Mouse (Mus musculus): ENCODE data around the gene Tnfrsf21.

Gene Tnfrsf21

DNA sequence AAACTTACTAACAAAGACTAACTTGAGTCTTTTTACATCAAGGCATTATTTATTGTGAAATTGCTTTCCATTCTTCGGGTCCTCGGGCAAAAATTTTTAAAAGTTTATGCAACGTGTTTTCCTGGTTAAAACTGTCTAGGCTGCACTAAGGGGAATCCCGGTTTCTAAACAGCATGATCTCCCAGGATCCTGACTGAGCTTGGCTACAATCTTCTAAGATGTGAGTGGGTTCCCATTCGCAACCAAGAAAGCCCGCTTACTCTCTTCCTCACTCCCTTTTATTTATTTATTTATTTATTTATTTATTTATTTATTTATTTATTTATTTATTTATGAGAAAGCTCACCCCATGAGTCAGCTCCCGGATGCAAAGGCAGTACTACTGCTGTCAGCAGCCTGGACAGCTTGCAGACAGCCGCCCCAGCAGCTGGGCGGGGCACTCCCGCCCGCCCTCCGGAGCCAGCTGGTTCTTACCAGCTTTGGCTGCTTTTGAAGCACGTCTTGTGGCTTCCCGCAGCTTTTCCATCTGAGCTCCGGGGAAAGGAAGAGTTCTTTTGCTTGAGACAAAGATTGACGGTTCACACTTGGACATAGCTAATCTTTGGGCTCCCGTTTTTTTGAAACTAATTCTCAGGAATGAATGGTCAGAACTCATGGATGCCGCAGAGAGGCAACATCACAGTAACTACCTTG lies 60.6 kb downstream of the Tnfrsf21 start:
- DNase-seq (ENCODE audit: low read depth, low spot score) = no peak
- Histone ChIP-seq H3K36me3 (ENCODE audit: control insufficient read depth, insufficient read depth, low read length, poor library complexity, severe bottlenecking) (no peaks in the 10 kb centered on the region), H3K27me3 (ENCODE audit: control insufficient read depth, insufficient read depth, low read length, poor library complexity, severe bottlenecking) (no peaks in the 10 kb centered on the region)

DNA sequence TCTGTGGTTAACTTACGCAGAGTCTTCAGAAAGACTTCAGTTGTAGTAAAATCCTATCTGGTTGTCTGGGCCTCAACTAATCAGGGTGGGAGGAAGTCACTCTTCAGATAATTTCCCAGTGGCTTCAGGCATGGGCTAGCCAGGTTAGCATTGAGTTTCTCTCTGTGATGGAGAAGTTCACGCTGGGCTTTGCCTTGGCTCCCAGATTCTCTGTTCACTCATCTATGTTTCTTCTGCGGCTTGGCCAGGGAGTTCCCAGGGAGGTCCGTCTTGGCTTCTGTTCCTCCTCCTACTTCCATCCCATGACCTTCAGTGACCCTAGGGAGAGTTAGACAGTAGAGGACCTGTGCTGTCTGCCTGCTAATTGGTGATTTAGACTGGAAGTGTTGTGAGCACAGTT lies 61.2 kb downstream of the Tnfrsf21 start:
- Histone ChIP-seq H3K27me3 (ENCODE audit: control insufficient read depth, insufficient read depth, low read length, poor library complexity, severe bottlenecking) (no peaks in the 10 kb centered on the region), H3K36me3 (ENCODE audit: control insufficient read depth, insufficient read depth, low read length, poor library complexity, severe bottlenecking) (no peaks in the 10 kb centered on the region)
- no peak for DNase-seq (ENCODE audit: low read depth, low spot score)

DNA sequence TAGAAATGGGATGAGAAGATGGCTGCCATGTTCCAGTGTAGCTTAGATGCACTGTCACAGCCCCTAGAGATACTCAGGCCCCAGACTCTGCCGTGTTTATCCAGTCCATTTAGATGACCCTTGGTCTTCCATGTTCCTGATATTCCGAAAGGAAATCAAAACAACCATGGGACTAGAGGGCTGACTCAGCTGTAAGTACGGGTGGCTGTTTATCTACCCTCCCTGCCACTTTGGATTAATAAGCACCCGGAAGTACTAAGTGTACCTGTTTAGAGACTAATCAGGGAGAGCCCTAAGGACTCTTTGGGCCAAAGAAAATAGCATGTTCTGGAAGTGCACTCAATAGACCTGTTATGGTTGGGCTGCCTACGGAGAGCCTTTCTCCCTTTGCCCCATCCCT lies 64.9 kb downstream of the Tnfrsf21 start:
- no peaks in the 10 kb centered on the region for H3K36me3 ChIP-seq (ENCODE audit: control insufficient read depth, insufficient read depth, low read length, poor library complexity, severe bottlenecking)
- DNase-seq (ENCODE audit: low read depth, low spot score) = no peak
- H3K27me3 ChIP-seq (ENCODE audit: control insufficient read depth, insufficient read depth, low read length, poor library complexity, severe bottlenecking) = no peaks in the 10 kb centered on the region

DNA sequence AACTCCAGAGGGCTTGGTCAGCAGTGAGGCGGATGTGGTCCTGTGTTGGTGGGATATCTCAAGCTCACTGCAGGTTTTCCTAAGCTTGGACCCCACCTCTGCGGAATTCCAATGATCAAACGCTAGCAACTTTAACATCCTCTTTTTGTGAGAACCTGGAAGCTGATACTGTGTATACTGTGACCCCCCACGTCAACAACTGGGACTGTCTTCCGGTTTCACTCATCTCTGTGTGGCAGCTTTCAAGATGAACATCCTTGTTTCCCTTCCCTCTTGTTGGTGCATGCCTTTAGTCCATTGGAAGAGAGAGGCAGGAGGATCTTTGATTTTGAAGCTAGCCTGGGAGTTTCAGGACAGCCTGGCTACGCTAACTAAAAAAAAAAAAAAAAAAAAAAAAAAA lies 73.1 kb downstream of the Tnfrsf21 start:
- Histone ChIP-seq H3K27me3 (ENCODE audit: control insufficient read depth, insufficient read depth, low read length, poor library complexity, severe bottlenecking) (no peaks in the 10 kb centered on the region), H3K36me3 (ENCODE audit: control insufficient read depth, insufficient read depth, low read length, poor library complexity, severe bottlenecking) (no peaks in the 10 kb centered on the region)
- DNase-seq (ENCODE audit: low read depth, low spot score) = no peak

DNA sequence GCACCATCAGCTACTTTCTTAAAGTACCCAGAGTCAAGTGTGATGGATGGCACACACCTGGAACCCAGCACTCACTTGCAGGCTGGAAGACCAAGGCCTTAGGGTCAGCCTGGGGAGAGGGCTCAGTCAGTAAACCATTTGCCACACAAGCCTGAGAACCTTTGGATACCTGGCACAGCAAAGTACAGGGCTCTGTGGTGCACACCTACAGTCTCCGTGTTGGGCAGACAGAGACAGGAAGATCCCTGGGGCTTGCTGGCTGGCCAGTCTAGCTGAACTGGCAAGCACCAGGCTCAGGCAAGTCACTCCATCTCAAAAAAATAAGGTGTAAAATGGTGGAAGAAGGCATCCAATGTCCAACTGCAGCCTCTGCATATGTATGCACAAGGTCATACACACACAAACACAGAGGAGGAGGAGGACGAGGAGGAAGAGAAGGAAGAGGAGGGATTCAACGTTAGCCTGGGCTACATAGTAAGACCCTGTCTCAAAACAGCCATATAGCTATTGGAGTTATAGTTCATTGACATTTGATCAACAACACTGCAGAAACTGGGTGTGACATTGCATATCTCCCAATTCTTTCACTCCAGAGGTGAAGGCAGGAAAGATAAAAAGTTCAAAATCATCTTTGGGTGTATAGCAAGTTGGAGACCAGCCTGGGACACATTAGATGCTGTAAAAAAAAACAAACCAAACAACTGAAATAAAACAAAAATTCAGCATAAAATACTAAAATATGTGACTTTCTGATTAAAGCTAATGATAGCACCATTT lies 74.8 kb downstream of the Tnfrsf21 start:
- no peaks in the 10 kb centered on the region for H3K36me3 ChIP-seq (ENCODE audit: control insufficient read depth, insufficient read depth, low read length, poor library complexity, severe bottlenecking)
- no peaks in the 10 kb centered on the region for H3K27me3 ChIP-seq (ENCODE audit: control insufficient read depth, insufficient read depth, low read length, poor library complexity, severe bottlenecking)
- no peak for DNase-seq (ENCODE audit: low read depth, low spot score)

DNA sequence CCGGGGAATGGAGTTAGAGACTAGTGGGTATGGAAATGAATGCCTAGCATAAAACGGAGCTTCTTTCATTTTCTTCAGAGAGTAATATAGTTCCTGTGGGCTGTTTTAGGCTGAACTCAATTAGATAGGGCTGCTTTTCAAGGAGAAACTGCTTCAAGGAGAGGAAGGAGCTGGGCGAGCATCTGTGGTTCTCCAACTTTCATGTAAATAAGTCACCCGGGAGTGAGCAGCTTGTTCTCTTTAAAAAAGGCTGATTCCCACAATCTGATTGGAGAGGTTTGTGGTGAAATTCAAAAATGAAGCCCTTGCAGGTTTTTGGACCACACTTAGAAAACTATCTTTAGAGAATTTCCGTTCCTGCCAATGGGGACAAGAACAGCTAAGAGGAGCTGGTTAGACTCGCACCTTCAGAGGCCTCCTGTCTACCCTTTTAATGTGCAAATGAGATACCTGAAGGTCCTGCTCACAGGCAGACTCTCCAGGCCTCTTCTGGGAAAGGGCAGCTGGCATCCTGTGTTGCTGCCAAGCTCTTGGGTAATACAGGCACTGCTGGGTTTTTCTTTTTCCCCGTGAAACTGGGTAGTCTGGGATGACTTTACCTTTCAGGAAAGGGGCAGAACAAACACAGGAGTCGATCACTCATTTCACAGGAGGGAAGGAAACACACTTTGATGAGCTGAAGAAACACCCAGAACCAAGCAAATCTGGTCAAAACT lies 76.1 kb downstream of the Tnfrsf21 start:
- DNase-seq (ENCODE audit: low read depth, low spot score) = no peak
- H3K36me3 ChIP-seq (ENCODE audit: control insufficient read depth, insufficient read depth, low read length, poor library complexity, severe bottlenecking) = no peaks in the 10 kb centered on the region
- no peaks in the 10 kb centered on the region for H3K27me3 ChIP-seq (ENCODE audit: control insufficient read depth, insufficient read depth, low read length, poor library complexity, severe bottlenecking)

DNA sequence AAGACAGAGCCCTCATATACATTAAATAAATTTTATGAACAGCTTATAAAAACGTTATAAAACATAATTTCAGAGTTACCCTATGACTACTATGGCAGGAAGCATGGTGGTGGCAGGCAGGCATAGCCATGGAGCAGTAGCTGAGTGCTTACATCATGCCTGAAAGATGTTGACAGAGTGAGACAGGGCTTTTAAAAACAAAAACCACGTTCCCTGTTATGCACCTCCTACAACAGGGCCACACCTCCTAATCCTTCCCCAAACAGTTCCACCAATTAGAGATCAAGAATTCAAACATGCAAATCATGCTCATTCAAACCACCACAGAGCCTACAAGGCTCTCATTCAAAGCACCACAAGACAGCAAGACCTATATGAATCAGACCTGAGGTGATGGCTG lies 77.9 kb downstream of the Tnfrsf21 start:
- Histone ChIP-seq H3K36me3 (ENCODE audit: control insufficient read depth, insufficient read depth, low read length, poor library complexity, severe bottlenecking) (no peaks in the 10 kb centered on the region), H3K27me3 (ENCODE audit: control insufficient read depth, insufficient read depth, low read length, poor library complexity, severe bottlenecking) (no peaks in the 10 kb centered on the region)
- DNase-seq (ENCODE audit: low read depth, low spot score) = no peak

DNA sequence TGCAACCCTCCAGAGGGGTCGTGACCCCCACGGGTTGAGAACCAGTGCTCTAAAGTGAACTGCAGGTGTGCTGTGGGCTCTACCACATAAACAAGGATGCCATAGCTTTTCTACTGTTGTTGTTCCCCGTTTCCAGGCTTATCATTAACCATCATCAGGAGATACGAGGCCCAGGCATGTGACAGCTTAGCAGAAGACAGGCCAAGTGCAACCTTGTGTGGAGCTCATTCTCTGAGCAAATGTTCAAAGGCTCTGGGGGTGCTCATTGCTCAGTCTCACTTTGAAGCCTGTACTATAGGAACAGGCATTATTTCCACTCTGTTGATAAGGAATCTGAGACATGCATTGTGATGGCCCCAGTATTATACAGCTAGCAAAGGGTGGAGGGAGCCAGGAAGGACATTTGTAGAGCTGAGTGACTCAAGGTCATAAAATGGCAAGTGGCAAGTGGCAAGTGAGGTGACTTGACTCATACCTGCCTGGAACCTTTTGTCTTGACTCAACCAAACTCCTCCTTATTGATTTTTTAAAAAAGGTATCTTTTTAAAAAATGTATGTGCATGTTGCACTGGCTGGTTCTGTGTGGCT lies 80.8 kb downstream of the Tnfrsf21 start:
- Histone ChIP-seq H3K36me3 (ENCODE audit: control insufficient read depth, insufficient read depth, low read length, poor library complexity, severe bottlenecking) (no peaks in the 10 kb centered on the region), H3K27me3 (ENCODE audit: control insufficient read depth, insufficient read depth, low read length, poor library complexity, severe bottlenecking) (no peaks in the 10 kb centered on the region)
- DNase-seq (ENCODE audit: low read depth, low spot score) = no peak

DNA sequence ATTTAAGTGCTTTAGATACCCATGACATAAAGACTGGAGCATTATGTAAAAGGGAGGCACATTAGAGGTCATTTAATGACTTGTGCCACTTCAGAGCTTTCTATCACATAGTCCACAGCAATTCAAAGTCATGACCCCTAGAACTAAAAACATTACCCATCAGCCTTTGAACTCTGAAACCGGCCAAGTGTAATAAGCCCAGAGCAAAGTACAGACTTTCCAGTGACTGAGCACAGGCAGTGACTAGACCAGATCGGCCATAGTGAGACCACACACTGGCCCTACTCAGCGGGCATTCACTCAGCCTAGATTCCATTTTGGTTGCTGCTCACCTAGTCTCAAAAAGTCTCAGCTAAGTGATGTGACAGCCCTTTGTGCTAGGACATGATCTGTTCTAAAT lies 89.8 kb downstream of the Tnfrsf21 start:
- no peak for DNase-seq (ENCODE audit: low read depth, low spot score)
- Histone ChIP-seq H3K27me3 (ENCODE audit: control insufficient read depth, insufficient read depth, low read length, poor library complexity, severe bottlenecking) (no peaks in the 10 kb centered on the region), H3K36me3 (ENCODE audit: control insufficient read depth, insufficient read depth, low read length, poor library complexity, severe bottlenecking) (no peaks in the 10 kb centered on the region)

DNA sequence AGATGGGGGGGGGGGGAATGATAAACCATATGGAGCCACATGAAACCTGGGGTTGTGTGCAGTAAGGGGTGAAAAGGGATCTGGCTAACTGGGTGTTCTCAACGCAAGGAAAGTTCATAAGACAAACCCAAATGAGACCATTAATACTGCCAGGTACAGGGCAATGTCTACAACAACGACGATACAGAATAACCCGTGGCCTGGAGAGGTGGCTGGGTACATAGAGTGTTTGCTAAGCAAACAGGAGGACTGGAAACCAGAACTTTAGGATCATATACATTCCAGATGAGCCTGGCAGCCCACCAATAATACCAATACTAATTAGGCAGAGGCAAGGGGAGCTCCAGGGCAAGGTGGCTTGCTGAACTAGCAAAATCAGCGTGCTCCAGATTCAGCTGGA lies 91.0 kb downstream of the Tnfrsf21 start:
- no peak for DNase-seq (ENCODE audit: low read depth, low spot score)
- Histone ChIP-seq H3K27me3 (ENCODE audit: control insufficient read depth, insufficient read depth, low read length, poor library complexity, severe bottlenecking) (no peaks in the 10 kb centered on the region), H3K36me3 (ENCODE audit: control insufficient read depth, insufficient read depth, low read length, poor library complexity, severe bottlenecking) (no peaks in the 10 kb centered on the region)

DNA sequence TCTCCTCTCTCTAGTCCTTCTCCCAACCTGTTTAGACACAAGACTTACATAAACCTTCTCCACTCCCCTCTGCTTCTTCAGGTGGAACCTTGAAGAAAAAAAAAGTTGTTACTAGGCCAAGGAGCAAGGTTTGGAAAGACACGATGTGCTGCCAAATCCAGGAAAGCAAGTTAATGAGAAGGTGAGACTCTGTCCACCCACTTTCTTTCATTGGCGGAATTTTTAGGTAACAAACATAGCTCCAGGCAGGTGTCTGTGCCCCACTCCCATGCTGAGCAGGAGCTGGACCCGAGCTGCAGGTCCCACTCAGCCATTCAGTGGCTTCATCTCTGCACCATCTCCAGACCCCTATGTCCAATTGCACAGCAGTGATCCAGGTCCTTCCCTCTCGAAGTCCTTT lies 93.1 kb downstream of the Tnfrsf21 start:
- no peak for DNase-seq (ENCODE audit: low read depth, low spot score)
- H3K27me3 ChIP-seq (ENCODE audit: control insufficient read depth, insufficient read depth, low read length, poor library complexity, severe bottlenecking) = no peaks in the 10 kb centered on the region
- H3K36me3 ChIP-seq (ENCODE audit: control insufficient read depth, insufficient read depth, low read length, poor library complexity, severe bottlenecking) = no peaks in the 10 kb centered on the region

DNA sequence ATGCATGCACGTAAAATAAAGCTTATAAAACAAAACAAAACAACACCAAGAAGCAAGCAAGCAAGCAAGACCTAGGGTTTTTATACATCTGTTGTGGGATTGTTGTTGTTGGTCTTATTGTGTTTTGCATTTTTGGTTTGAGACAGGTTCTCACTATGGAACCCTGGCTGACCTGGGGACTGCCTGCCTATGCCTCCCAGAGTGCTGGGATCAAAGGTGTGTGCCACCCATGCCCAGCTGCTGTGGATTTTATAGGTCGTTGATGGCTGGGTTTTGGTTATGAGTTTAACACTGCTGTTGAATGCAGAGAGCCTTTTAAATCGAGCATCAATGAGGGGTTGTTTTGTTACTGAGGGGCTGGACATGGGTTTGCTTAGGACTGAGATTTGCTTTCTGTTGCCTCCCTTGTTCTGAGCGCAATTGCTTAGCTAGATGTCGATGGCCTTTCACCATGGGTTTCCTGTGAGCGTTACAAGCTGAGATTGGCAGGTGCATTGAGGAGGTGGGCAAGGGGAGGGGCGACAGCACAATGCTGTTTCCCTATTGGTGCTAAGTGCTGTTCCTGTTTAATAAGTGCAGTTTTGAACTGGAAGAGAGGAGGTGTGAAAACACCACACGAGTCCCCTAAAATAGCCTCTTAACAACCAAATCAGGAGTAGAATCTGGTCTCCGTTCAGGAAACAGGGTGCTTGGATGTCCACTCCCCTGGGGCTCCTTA lies 94.0 kb downstream of the Tnfrsf21 start:
- Histone ChIP-seq H3K27me3 (ENCODE audit: control insufficient read depth, insufficient read depth, low read length, poor library complexity, severe bottlenecking) (no peaks in the 10 kb centered on the region; the same call in 1 of the 2 replicates), H3K36me3 (ENCODE audit: control insufficient read depth, insufficient read depth, low read length, poor library complexity, severe bottlenecking) (no peaks in the 10 kb centered on the region)
- DNase-seq (ENCODE audit: low read depth, low spot score) = no peak

DNA sequence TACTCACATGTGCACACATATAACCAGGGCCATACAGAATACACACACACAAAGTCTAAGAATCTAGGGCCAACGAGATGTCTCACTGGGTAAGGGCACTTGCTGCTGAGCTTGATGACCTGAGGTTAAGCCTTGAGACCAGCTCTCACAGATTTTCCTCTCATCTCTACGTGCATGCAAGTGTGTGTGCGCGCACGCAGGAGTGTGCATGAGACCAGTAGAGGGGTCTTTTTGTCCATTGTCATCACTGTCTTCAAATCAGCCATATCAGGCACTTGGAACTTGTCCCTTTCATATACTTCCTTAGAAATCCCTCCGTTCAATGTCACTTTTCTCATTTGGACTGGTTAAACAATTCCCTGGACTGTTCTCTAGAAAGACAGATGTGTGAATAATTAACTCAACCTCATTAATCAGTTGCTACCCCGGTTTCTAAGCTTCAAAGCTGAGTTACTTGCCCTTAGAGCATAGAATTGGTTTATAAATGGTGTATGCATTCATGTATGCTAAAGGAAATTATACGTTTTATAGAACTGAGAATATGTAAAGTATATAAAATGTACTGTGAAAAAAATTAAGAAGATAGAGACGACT lies 97.1 kb downstream of the Tnfrsf21 start:
- H3K27me3 ChIP-seq (ENCODE audit: control insufficient read depth, insufficient read depth, low read length, poor library complexity, severe bottlenecking) = no peaks in the 10 kb centered on the region; the same call in 1 of the 2 replicates
- DNase-seq (ENCODE audit: low read depth, low spot score) = no peak
- H3K36me3 ChIP-seq (ENCODE audit: control insufficient read depth, insufficient read depth, low read length, poor library complexity, severe bottlenecking) = no peaks in the 10 kb centered on the region

DNA sequence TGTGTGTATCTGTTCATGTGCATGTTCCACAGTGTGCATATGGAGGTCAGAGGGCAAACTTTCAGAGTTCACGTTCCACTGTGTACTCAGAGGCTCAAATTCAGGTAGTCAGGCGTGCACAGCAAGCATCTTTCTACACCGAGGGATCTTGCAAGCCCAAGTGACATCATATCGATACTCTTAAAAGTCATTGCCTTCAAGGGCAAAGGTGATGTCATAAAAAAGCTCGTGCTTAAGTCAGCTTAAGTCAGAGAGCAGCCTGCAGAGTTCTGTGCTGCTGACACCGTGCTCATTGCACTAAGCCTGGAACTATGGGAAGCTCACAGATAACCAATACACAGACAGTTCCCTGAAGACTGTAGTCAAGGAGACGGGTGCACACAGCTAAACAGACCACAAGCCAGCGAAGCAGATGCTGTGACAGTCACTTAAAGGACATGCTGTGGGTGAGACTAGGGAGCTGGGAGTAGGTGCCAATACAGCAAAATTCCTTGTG lies 97.8 kb downstream of the Tnfrsf21 start:
- no peaks in the 10 kb centered on the region for H3K36me3 ChIP-seq (ENCODE audit: control insufficient read depth, insufficient read depth, low read length, poor library complexity, severe bottlenecking)
- H3K27me3 ChIP-seq (ENCODE audit: control insufficient read depth, insufficient read depth, low read length, poor library complexity, severe bottlenecking) = no peaks in the 10 kb centered on the region; the same call in 1 of the 2 replicates
- no peak for DNase-seq (ENCODE audit: low read depth, low spot score)

Measured in splenic B cell, adult 2 months (primary cell).